Mouse (Mus musculus) embryonic facial prominence, embryonic 13.5 days (tissue): ENCODE measurements at regions not wholly inside any gene's neighbourhood (a gene's known extent, or its start where the extent isn't known, plus 50 kb on each side); places are given as distances from the start of the nearest gene placed in this dataset.

Experiments
- ATAC-seq: fragments of 200-750 bp; cut with Nextera tagmentation; 2 replicates; pipeline ENCODE4 v1.8.0; 2017; ENCODE audit warnings: low read depth; ENCODE audit not compliant: insufficient number of reproducible peaks, insufficient read depth, low FRiP score, low TSS enrichment
- H3K27ac ChIP-seq: fragments of 300-500 bp; sonication (generic); 2 replicates; pipeline ENCODE4 v1.5.1; 2015; ENCODE audit warnings: moderate library complexity, mild to moderate bottlenecking, inconsistent platforms
- H3K27me3 ChIP-seq: fragments of 300-500 bp; sonication (generic); 2 replicates; pipeline ENCODE4 v1.6.1; 2015; ENCODE audit warnings: mild to moderate bottlenecking, inconsistent platforms
- H3K36me3 ChIP-seq: fragments of 300-500 bp; sonication (generic); 2 replicates; pipeline ENCODE4 v1.6.1; 2015; ENCODE audit warnings: mild to moderate bottlenecking, inconsistent platforms
- H3K4me1 ChIP-seq: fragments of 300-500 bp; sonication (generic); 2 replicates; pipeline ENCODE4 v1.6.1; 2015; ENCODE audit warnings: inconsistent platforms
- H3K4me2 ChIP-seq: fragments of 300-500 bp; sonication (generic); 2 replicates; pipeline ENCODE4 v1.6.1; 2015; ENCODE audit warnings: moderate library complexity, mild to moderate bottlenecking, inconsistent platforms
- H3K4me3 ChIP-seq: fragments of 300-500 bp; sonication (generic); 2 replicates; pipeline ENCODE4 v1.5.1; 2015; ENCODE audit warnings: mild to moderate bottlenecking, inconsistent platforms
- H3K9ac ChIP-seq: fragments of 300-500 bp; sonication (generic); 2 replicates; pipeline ENCODE4 v1.6.1; 2015; ENCODE audit warnings: mild to moderate bottlenecking, inconsistent platforms
- H3K9me3 ChIP-seq: fragments of 300-500 bp; sonication (generic); 2 replicates; pipeline ENCODE4 v1.6.1; 2016; ENCODE audit warnings: inconsistent platforms
- WGBS: fragments of 180-500 bp; shearing (Covaris S2); methylation state at CpG from one replicate; pipeline ENCODE4 v1.1.7; 2015; ENCODE audit warnings: mixed read lengths; 5-methylcytosine and 5-hydroxymethylcytosine counted together

DNA sequence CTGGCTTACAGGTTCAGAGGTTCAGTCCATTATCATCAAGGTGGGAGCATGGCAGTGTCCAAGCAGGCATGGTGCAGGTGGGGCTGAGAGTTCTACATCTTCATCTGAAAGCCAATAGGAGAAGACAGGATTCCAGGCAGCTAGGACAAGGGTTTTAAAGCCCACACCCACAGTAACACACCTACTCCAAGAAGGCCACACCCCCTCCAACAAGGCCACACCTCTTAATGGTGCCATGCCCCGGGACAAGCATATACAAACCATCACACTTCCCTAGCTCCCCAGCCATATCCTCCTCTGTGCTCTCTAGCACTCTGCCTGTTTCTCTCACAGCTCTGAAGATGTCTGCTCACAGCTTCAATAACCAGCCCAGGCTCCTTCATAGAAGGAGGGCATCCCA is 61.8 kb upstream of the Ywhaq start:
- Histone ChIP-seq H3K27ac (no peak overlapping the region), H3K9ac (no peak overlapping the region), H3K4me3 (no peak overlapping the region), H3K4me1 (no peaks in the 10 kb centered on the region), H3K9me3 (no peaks in the 10 kb centered on the region), H3K36me3 (no peaks in the 10 kb centered on the region), H3K27me3 (no peaks in the 10 kb centered on the region), H3K4me2 (no peak overlapping the region)
- ATAC-seq: no peak
- WGBS: 48% methylated on average over 1 of the region's 1 CpGs

DNA sequence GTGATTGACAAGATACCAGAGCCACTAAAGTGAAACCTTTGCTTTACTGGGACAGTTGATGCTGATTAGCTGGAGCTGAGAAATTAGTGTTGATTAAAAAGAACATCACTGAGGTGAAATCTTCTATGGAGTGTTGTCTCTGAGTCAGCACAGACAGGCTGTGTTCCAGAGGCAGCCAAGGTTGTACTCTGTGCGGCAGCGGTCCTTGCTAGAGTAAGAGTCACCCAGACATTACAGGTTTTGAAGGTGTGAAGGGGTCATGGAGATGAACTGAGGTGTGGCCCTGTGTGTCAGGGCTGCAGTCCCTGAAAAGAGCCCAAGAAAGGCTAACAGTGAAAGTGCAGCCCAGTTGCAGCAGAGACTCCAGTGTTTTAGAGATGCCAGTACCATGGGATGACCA is 59.1 kb upstream of the Ywhaq start:
- no peak for ATAC-seq
- no peaks in the 10 kb centered on the region for H3K4me1 ChIP-seq
- no peaks in the 10 kb centered on the region for H3K9me3 ChIP-seq
- 82% methylated on average over 2 of the region's 2 CpGs for WGBS
- H3K9ac ChIP-seq: no peak overlapping the region
- H3K36me3 ChIP-seq: no peaks in the 10 kb centered on the region
- no peak overlapping the region for H3K4me3 ChIP-seq
- no peaks in the 10 kb centered on the region for H3K27me3 ChIP-seq
- no peak overlapping the region for H3K4me2 ChIP-seq
- H3K27ac ChIP-seq: no peak overlapping the region

DNA sequence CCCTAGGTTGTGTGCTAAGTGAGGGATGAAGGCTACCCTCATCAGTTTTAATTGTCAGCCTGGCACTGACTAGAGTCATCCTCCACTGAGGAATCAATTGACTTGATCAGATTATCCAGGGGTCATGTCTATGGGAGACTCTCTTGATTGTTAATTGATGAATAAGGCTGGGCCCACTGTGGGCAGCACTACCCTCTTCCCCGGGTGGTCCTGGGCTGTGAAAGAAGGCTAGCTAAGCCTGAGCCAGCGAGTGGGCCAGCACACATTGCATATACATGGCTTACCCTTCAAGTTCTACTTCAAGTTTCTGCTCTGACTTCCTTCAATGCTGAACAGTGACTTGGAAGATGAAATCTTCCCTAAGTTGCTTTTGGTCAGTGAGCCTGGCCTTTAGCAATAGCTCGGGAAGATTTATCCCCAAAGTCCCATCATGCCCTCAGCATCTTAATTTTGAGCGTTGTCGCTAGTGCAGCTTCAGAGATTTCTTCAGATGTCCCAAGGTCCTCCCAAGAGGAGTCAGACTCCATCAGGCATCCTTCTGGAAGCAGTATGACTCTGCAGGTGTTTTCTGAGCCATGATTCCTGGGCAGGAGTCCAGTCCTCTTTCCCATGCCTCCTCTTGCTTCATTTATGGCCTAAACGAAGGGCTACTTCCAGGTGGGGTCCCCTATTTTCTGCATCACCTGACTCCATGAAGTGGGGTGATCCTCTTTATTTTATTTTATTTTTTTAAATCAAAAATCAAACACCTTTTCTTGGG is 55.7 kb upstream of the Ywhaq start:
- WGBS: 88% methylated on average over 6 of the region's 6 CpGs
- Histone ChIP-seq H3K4me2 (no peak overlapping the region), H3K9me3 (no peaks in the 10 kb centered on the region), H3K9ac (no peak overlapping the region), H3K27me3 (no peaks in the 10 kb centered on the region), H3K36me3 (no peaks in the 10 kb centered on the region), H3K4me3 (no peak overlapping the region), H3K4me1 (no peaks in the 10 kb centered on the region), H3K27ac (no peak overlapping the region)
- no peak for ATAC-seq

- Histone ChIP-seq H3K9ac (no peak overlapping the region), H3K27me3 (no peaks in the 10 kb centered on the region), H3K36me3 (no peaks in the 10 kb centered on the region), H3K9me3 (no peaks in the 10 kb centered on the region), H3K4me2 (no peak overlapping the region), H3K4me1 (no peaks in the 10 kb centered on the region), H3K27ac (no peak overlapping the region), H3K4me3 (no peak overlapping the region)
- 62% methylated on average over 4 of the region's 4 CpGs for WGBS
- ATAC-seq: no peak
Observed at GRCm38 (mm10) chr12:21472487-21472886, 55.0 kb upstream of the Ywhaq start.

- Histone ChIP-seq H3K36me3 (no peaks in the 10 kb centered on the region), H3K27me3 (no peaks in the 10 kb centered on the region), H3K9me3 (no peaks in the 10 kb centered on the region), H3K9ac (no peak overlapping the region), H3K4me2 (no peak overlapping the region), H3K4me3 (no peak overlapping the region), H3K27ac (no peak overlapping the region), H3K4me1 (no peaks in the 10 kb centered on the region)
- WGBS: 60% methylated on average over 7 of the region's 7 CpGs
- ATAC-seq: no peak
Observed at GRCm38 (mm10) chr12:21471986-21472385, 54.5 kb upstream of the Ywhaq start.

DNA sequence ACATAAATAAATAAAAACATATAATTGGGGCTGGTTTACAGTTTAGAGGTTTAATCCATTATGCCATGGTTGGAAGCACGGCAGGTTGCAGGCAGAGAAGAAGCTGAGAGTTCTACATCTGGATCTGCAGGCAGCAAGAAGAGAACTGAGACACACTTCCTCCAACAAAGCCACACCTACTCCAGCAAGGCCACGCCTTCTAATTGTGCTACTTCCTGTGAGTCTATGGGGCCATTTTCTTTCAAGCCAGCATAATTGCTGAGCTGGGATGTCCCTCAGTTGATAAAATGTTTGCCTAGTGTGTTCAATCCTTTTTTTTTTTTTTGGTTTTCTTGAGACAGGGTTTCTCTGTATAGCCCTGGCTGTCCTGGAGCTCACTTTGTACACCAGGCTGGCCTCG is 52.8 kb upstream of the Ywhaq start:
- WGBS: 86% methylated on average over 3 of the region's 3 CpGs
- H3K27ac ChIP-seq: no peak overlapping the region
- no peaks in the 10 kb centered on the region for H3K36me3 ChIP-seq
- H3K4me2 ChIP-seq: no peak overlapping the region
- no peak for ATAC-seq
- no peak overlapping the region for H3K4me3 ChIP-seq
- no peaks in the 10 kb centered on the region for H3K9me3 ChIP-seq
- H3K9ac ChIP-seq: no peak overlapping the region
- no peaks in the 10 kb centered on the region for H3K27me3 ChIP-seq
- no peaks in the 10 kb centered on the region for H3K4me1 ChIP-seq
